Mouse (Mus musculus): ENCODE measurements around the gene Mrpl41.

Mrpl41 gene

GRCm38 (mm10) chr2:24974906-24975703, at the start of gene Mrpl41:
Gene Mrpl41, minus strand, starts transcription at chr2:24975098.
- H3K27me3 ChIP-seq (ENCODE audit: insufficient read depth, low read length): no peaks in the 10 kb centered on the region
- H3K9me3 ChIP-seq (ENCODE audit: low read length): no peaks in the 10 kb centered on the region
- peaks cover 46% of the 10 kb centered on the region for H3K4me1 ChIP-seq (replicated peaks; ENCODE audit: low read depth, low read length)
- peak within 1 kb of the TSS; percentile 92 for H3K4me3 ChIP-seq (replicated peaks; ENCODE audit: low read length)
- peaks cover 40% of the 10 kb centered on the region for H3K36me3 ChIP-seq (ENCODE audit: insufficient read depth, low read length)
- TF ChIP-seq POU5F1 (IDR thresholded peaks at IDR 0.05; ENCODE audit: borderline replicate concordance, low read length) (no peak), CTCF (conservative IDR thresholded peaks at IDR 0.05; ENCODE audit: low read length) (no peak), NANOG (IDR thresholded peaks at IDR 0.05; ENCODE audit: borderline replicate concordance, low read length) (no peak)

- Histone ChIP-seq H3K9me3 (ENCODE audit: low read length) (no peaks in the 10 kb centered on the region), H3K27me3 (ENCODE audit: insufficient read depth, low read length) (no peaks in the 10 kb centered on the region), H3K4me3 (replicated peaks; ENCODE audit: low read length) (no peak overlapping the region), H3K4me1 (replicated peaks; ENCODE audit: low read depth, low read length) (peaks cover 33% of the 10 kb centered on the region), H3K36me3 (ENCODE audit: insufficient read depth, low read length) (peaks cover 8% of the 10 kb centered on the region)
- TF ChIP-seq NANOG (IDR thresholded peaks at IDR 0.05; ENCODE audit: borderline replicate concordance, low read length): no peak
- TF ChIP-seq CTCF (conservative IDR thresholded peaks at IDR 0.05; ENCODE audit: low read length): peak; percentile 25
Measured at GRCm38 (mm10) chr2:25022678-25023077, 47.8 kb upstream of the Mrpl41 start.

- H3K27me3 ChIP-seq (ENCODE audit: insufficient read depth, low read length): no peaks in the 10 kb centered on the region
- H3K4me3 ChIP-seq (replicated peaks; ENCODE audit: low read length): no peak overlapping the region
- H3K4me1 ChIP-seq (replicated peaks; ENCODE audit: low read depth, low read length): no peaks in the 10 kb centered on the region
- TF ChIP-seq POU5F1 (IDR thresholded peaks at IDR 0.05; ENCODE audit: borderline replicate concordance, low read length) (no peak), NANOG (IDR thresholded peaks at IDR 0.05; ENCODE audit: borderline replicate concordance, low read length) (no peak), CTCF (conservative IDR thresholded peaks at IDR 0.05; ENCODE audit: low read length) (peak; percentile 39)
- no peaks in the 10 kb centered on the region; the same call in 1 of the 2 replicates for H3K36me3 ChIP-seq (ENCODE audit: insufficient read depth, low read length)
- H3K9me3 ChIP-seq (ENCODE audit: low read length): no peaks in the 10 kb centered on the region
Measured at GRCm38 (mm10) chr2:25008250-25008649, 33.4 kb upstream of the Mrpl41 start.

- TF ChIP-seq CTCF (conservative IDR thresholded peaks at IDR 0.05; ENCODE audit: low read length) (no peak), POU5F1 (IDR thresholded peaks at IDR 0.05; ENCODE audit: borderline replicate concordance, low read length) (no peak), NANOG (IDR thresholded peaks at IDR 0.05; ENCODE audit: borderline replicate concordance, low read length) (no peak)
Measured at GRCm38 (mm10) chr2:25006767-25007166, 31.9 kb upstream of the Mrpl41 start.

GRCm38 (mm10) chr2:25003946-25004786, 29.3 kb upstream of the Mrpl41 start:
- H3K36me3 ChIP-seq (ENCODE audit: insufficient read depth, low read length): peaks cover 11% of the 10 kb centered on the region; the same call in 1 of the 2 replicates
- no peaks in the 10 kb centered on the region for H3K4me1 ChIP-seq (replicated peaks; ENCODE audit: low read depth, low read length)
- no peaks in the 10 kb centered on the region for H3K27me3 ChIP-seq (ENCODE audit: insufficient read depth, low read length)
- TF ChIP-seq CTCF (conservative IDR thresholded peaks at IDR 0.05; ENCODE audit: low read length) (no peak), POU5F1 (IDR thresholded peaks at IDR 0.05; ENCODE audit: borderline replicate concordance, low read length) (no peak), NANOG (IDR thresholded peaks at IDR 0.05; ENCODE audit: borderline replicate concordance, low read length) (no peak)
- H3K9me3 ChIP-seq (ENCODE audit: low read length): no peaks in the 10 kb centered on the region
- no peak overlapping the region for H3K4me3 ChIP-seq (replicated peaks; ENCODE audit: low read length)

More at GRCm38 (mm10) chr2:25006767-25007166, 31.9 kb upstream of the Mrpl41 start:
- no peaks in the 10 kb centered on the region for H3K27me3 ChIP-seq (ENCODE audit: insufficient read depth, low read length)
- no peak overlapping the region for H3K4me3 ChIP-seq (replicated peaks; ENCODE audit: low read length)
- H3K4me1 ChIP-seq (replicated peaks; ENCODE audit: low read depth, low read length): no peaks in the 10 kb centered on the region
- no peaks in the 10 kb centered on the region for H3K9me3 ChIP-seq (ENCODE audit: low read length)
- H3K36me3 ChIP-seq (ENCODE audit: insufficient read depth, low read length): peaks cover 11% of the 10 kb centered on the region

- Histone ChIP-seq H3K36me3 (ENCODE audit: insufficient read depth, low read length) (peaks cover 15% of the 10 kb centered on the region), H3K4me1 (replicated peaks; ENCODE audit: low read depth, low read length) (no peaks in the 10 kb centered on the region), H3K4me3 (replicated peaks; ENCODE audit: low read length) (no peak overlapping the region), H3K9me3 (ENCODE audit: low read length) (no peaks in the 10 kb centered on the region), H3K27me3 (ENCODE audit: insufficient read depth, low read length) (no peaks in the 10 kb centered on the region)
- TF ChIP-seq CTCF (conservative IDR thresholded peaks at IDR 0.05; ENCODE audit: low read length) (peak; percentile 44), POU5F1 (IDR thresholded peaks at IDR 0.05; ENCODE audit: borderline replicate concordance, low read length) (no peak), NANOG (IDR thresholded peaks at IDR 0.05; ENCODE audit: borderline replicate concordance, low read length) (no peak)
Measured at GRCm38 (mm10) chr2:25000544-25001235, 25.8 kb upstream of the Mrpl41 start.

GRCm38 (mm10) chr2:24996471-24996870, 21.6 kb upstream of the Mrpl41 start:
- TF ChIP-seq CTCF (conservative IDR thresholded peaks at IDR 0.05; ENCODE audit: low read length): no peak
- no peak for TF ChIP-seq POU5F1 (IDR thresholded peaks at IDR 0.05; ENCODE audit: borderline replicate concordance, low read length)
- TF ChIP-seq NANOG (IDR thresholded peaks at IDR 0.05; ENCODE audit: borderline replicate concordance, low read length): no peak
- Histone ChIP-seq H3K36me3 (ENCODE audit: insufficient read depth, low read length) (peaks cover 9% of the 10 kb centered on the region), H3K4me1 (replicated peaks; ENCODE audit: low read depth, low read length) (no peaks in the 10 kb centered on the region), H3K9me3 (ENCODE audit: low read length) (no peaks in the 10 kb centered on the region), H3K27me3 (ENCODE audit: insufficient read depth, low read length) (no peaks in the 10 kb centered on the region), H3K4me3 (replicated peaks; ENCODE audit: low read length) (no peak overlapping the region)

GRCm38 (mm10) chr2:24995332-24995731, 20.4 kb upstream of the Mrpl41 start:
- H3K4me1 ChIP-seq (replicated peaks; ENCODE audit: low read depth, low read length): no peaks in the 10 kb centered on the region
- H3K27me3 ChIP-seq (ENCODE audit: insufficient read depth, low read length): peaks cover 4% of the 10 kb centered on the region; the same call in 1 of the 2 replicates
- no peak for TF ChIP-seq CTCF (conservative IDR thresholded peaks at IDR 0.05; ENCODE audit: low read length)
- no peak for TF ChIP-seq POU5F1 (IDR thresholded peaks at IDR 0.05; ENCODE audit: borderline replicate concordance, low read length)
- TF ChIP-seq NANOG (IDR thresholded peaks at IDR 0.05; ENCODE audit: borderline replicate concordance, low read length): no peak
- H3K36me3 ChIP-seq (ENCODE audit: insufficient read depth, low read length): peaks cover 11% of the 10 kb centered on the region
- H3K9me3 ChIP-seq (ENCODE audit: low read length): no peaks in the 10 kb centered on the region
- H3K4me3 ChIP-seq (replicated peaks; ENCODE audit: low read length): no peak overlapping the region

Measured in E14TG2a.4 (cell line).